Mouse (Mus musculus) cerebellum, adult (tissue): ENCODE measurements around the gene Atg4b.

Experiments used
- ATAC-seq: cut with Nextera tagmentation; 2 replicates; pipeline ENCODE4 v1.9.2; 2017; ENCODE audit warnings: mild to moderate bottlenecking, moderate library complexity, mixed read lengths; ENCODE audit not compliant: insufficient number of reproducible peaks, low FRiP score, low TSS enrichment

The Atg4b gene

DNA sequence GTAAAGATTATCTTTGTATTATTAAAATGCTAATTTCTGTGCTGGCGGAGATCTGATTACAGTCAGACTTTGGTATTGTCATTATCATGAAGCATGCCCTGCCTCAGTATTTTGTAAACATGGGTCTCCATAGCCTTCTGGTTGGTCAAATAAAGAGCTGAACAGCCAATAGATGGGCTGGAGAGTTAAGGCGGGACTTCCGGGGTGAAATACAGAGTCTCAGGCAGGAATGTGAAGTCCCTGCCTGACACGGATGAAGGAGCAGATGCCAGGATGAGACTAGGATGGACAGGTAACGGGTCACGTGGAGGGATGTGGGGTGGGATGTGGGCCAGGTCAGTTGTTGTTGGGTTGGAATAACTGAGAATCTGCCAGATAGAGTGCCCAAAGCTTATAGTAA lies at the start of gene Atg4b:
Gene Atg4b (plus strand): TSS at position 211 of the 400 bp plus-strand sequence.
- no peak for ATAC-seq

GRCm38 (mm10) chr1:93702106-93702505 lies 49.2 kb upstream of the Atg4b start:
- ATAC-seq = no peak

- no peak for ATAC-seq
These were observed 47.7 kb upstream of the Atg4b start for GRCm38 (mm10) chr1:93703472-93704048.

- no peak for ATAC-seq
These were observed 47.0 kb upstream of the Atg4b start for GRCm38 (mm10) chr1:93704341-93704740.

- no peak for ATAC-seq
These were observed 45.9 kb upstream of the Atg4b start for GRCm38 (mm10) chr1:93705389-93705788.

GRCm38 (mm10) chr1:93716166-93716565 lies 35.1 kb upstream of the Atg4b start:
- no peak for ATAC-seq

DNA sequence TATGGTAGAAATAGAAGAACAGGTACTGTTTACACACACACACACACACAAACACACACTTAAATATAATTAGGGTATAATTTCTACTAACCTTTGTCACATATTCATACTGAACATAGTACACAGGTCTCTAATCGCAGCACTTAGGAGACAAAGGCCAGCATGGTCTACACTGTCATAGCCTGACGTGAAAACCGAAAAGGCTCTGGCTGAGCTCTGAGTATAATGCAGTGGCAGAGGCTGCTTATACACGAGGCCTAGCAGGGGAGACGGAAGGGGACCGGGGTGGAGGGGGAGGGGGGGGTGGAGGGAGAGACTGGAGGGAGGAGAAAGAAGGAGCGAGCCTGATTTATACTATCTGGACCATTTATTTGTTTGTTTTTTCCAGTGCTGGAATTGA lies 29.7 kb upstream of the Atg4b start:
- ATAC-seq = no peak

GRCm38 (mm10) chr1:93724623-93725022 lies 26.7 kb upstream of the Atg4b start:
- no peak for ATAC-seq

GRCm38 (mm10) chr1:93725665-93726064 lies 25.6 kb upstream of the Atg4b start:
- no peak for ATAC-seq

GRCm38 (mm10) chr1:93726116-93726515 lies 25.2 kb upstream of the Atg4b start:
- ATAC-seq = no peak

GRCm38 (mm10) chr1:93726974-93727373 lies 24.3 kb upstream of the Atg4b start:
- 0 out of 2 replicates have a peak, but pooled peaks have one; percentile 10 for ATAC-seq

- ATAC-seq = no peak
These were observed 20.2 kb upstream of the Atg4b start for GRCm38 (mm10) chr1:93731103-93731502.

DNA sequence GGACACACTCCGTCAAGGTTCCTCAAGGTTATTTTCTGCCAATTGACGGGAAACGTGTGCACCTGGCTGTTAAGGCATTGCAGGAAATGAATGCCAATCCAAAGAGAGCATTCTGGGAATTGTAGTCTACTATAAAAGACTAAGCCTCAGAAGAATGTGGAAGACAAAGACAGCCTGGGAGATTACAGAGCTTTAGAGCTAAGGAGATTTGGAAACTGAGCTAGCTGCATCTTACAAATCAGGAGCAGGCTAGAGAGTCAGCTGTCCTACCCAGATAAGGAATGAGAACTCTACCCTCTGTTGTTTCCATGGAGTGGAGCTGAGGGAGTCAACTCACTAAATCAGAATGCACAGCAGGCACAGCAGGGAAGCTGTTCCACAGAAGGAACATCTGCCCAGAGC lies 19.4 kb upstream of the Atg4b start:
- ATAC-seq = peak; percentile 56; the same call in 1 of the 2 replicates

GRCm38 (mm10) chr1:93735859-93736258 lies 15.4 kb upstream of the Atg4b start:
- no peak for ATAC-seq

- no peak for ATAC-seq
These were observed 13.6 kb upstream of the Atg4b start for GRCm38 (mm10) chr1:93737711-93738110.

- ATAC-seq = no peak
These were observed 10.6 kb upstream of the Atg4b start for GRCm38 (mm10) chr1:93740671-93741070.

- no peak for ATAC-seq
These were observed 9.3 kb upstream of the Atg4b start for GRCm38 (mm10) chr1:93741987-93742386.

DNA sequence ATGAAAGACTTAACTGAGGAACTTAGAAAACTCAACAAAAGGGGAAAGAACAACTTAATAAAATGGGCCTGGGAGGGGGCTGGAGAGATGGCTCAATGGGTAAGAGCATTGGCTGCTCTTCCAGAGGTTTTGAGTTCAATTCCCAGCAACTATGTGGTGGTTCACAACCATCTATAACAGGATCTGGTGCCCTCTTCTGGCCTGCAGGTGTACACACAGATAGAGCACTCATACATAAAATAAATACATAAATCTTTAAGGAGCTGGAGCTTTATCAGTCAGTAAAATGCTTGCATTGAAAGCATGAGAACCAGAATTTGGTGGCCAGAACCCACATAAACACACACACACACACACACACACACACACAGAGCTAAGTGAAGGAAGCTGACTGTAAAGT lies 8.4 kb upstream of the Atg4b start:
- no peak for ATAC-seq

GRCm38 (mm10) chr1:93746179-93746578 lies 5.1 kb upstream of the Atg4b start:
- no peak for ATAC-seq

DNA sequence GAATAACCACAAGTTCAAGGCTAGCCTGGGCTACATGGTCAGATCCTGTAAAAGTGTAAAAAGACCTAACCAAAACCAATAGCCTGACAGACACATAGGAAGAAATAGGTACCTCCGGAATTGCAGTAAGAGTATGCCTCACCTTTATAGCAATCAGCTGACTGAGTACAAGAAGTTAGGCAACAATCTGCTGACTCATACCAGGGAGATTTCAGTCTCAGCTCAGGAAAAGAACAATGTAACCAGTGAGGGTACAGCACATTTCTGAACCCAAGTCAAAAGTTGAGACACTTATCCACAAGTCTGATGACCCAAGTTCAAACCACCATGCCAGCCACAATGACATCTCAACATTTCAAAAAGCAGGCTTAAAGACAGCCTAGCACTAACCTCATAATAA lies 2.8 kb upstream of the Atg4b start:
- ATAC-seq = no peak

GRCm38 (mm10) chr1:93753911-93754572 lies 2.7 kb downstream of the Atg4b start:
- ATAC-seq = peak; percentile 45

DNA sequence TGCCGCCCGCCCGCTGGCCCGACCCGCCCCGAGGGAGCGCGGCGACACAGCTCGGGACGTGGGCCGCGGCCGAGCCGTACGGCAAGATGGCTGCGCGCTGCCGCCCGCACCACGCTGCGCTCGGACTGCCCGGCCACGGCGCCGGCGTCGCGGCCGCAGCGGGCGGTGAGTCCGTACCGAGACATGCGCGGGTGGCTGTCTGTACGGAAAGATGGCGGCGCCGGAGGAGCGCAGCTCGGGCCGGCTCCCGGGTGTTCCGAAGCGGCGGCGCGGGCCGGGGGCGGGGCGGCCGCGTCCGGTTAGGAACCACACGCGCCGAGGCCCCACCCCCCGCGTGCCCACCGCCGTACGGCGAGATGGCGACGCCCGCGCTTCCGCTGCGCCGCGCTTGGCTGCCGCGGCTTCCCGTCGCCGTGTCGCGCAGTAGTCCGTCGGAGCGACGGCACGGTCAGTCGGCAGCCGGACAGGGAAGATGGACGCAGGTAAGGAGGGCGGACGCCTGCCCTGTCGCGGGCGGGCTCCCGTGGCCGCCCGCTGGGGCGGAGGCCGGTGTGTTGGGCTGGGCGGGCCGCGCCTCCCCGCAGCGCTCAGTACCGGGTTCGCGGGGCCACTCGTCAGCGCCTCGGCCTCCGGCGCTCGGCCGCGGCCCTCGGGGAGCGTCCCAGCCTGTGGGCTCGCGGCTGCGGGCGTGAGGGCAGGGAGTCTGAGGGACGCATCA lies 3.4 kb downstream of the Atg4b start, which contains the start of gene Thap4:
Gene Thap4 (minus strand): TSS at position 292 of the 718 bp plus-strand sequence.
- peak; percentile 89 for ATAC-seq
